Mouse (Mus musculus) forebrain, embryonic 13.5 days (tissue): ENCODE measurements around the gene Prok1. TPM values are rescaled to one million over a fixed set of nuclear protein-coding genes. Genes with fewer than 3 reads are reported as not detected.
A peak's percentile ranks its signal among the peaks of the same experiment; 100 is the strongest.

Source experiments
- ATAC-seq: fragments of 200-750 bp; cut with Nextera tagmentation; 2 replicates; pipeline ENCODE4 v1.8.0; 2017
- H3K27ac ChIP-seq: fragments of 300-500 bp; sonication (generic); 2 replicates; pipeline ENCODE4 v1.5.1; 2015; ENCODE audit warnings: inconsistent platforms, mild to moderate bottlenecking, moderate library complexity
- H3K27me3 ChIP-seq: fragments of 300-500 bp; sonication (generic); 2 replicates; pipeline ENCODE4 v1.6.1; 2015; ENCODE audit warnings: mild to moderate bottlenecking, inconsistent platforms
- H3K36me3 ChIP-seq: fragments of 300-500 bp; sonication (generic); 2 replicates; pipeline ENCODE4 v1.6.1; 2015; ENCODE audit warnings: mild to moderate bottlenecking, inconsistent platforms; ENCODE audit not compliant: poor library complexity, severe bottlenecking
- H3K4me1 ChIP-seq: fragments of 300-500 bp; sonication (generic); 2 replicates; pipeline ENCODE4 v1.6.1; 2015; ENCODE audit warnings: inconsistent platforms
- H3K4me2 ChIP-seq: fragments of 300-500 bp; sonication (generic); 2 replicates; pipeline ENCODE4 v1.6.1; 2015; ENCODE audit warnings: inconsistent platforms, mild to moderate bottlenecking, moderate library complexity
- H3K4me3 ChIP-seq: fragments of 300-500 bp; sonication (generic); 2 replicates; pipeline ENCODE4 v1.5.1; 2015; ENCODE audit warnings: mild to moderate bottlenecking, inconsistent platforms
- H3K9ac ChIP-seq: fragments of 300-500 bp; sonication (generic); 2 replicates; pipeline ENCODE4 v1.6.1; 2015; ENCODE audit warnings: mild to moderate bottlenecking, inconsistent platforms
- H3K9me3 ChIP-seq: fragments of 300-500 bp; sonication (generic); replicated peaks from 2 replicates; pipeline ENCODE4 v1.6.1; 2016; ENCODE audit warnings: inconsistent platforms
- WGBS: fragments of 180-500 bp; shearing (Covaris S2); methylation state at CpG from one replicate; pipeline ENCODE4 v1.1.7; 2015; 5-methylcytosine and 5-hydroxymethylcytosine counted together
- polyA plus RNA-seq: library from polyadenylated mRNA; unstranded; fragments of >200 nt; fragmentation: Nextera tagmentation; extraction: Ambion mirVana; gene quantifications from 2 replicates; pipeline ENCODE4 v1.2.1, GENCODE M21; 2015

Prok1 gene
- polyA plus RNA-seq, 1 experiment from 2014 or later: not detected

DNA sequence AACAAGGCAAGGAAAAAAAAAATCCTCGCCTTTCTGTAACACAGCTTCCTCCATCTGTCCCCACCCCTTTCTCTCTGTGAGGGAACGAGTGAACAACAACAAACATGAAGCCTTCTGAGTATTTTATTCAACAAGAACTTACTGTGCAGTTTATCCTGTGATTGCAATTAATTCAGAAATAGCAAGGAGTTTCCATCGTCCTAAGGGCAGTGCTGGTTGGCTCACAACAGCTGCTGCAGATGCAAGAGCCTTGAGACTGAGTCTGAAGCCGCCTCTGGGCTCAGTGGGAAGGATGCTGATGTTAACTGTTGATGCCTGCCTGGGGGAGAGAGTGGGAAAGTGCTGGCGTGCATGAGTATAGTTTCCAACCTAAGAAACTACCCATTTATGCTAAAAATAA is 18.4 kb upstream of the Prok1 start:
- Histone ChIP-seq H3K27me3 (no peaks in the 10 kb centered on the region), H3K27ac (no peak overlapping the region), H3K9me3 (no peaks in the 10 kb centered on the region), H3K4me2 (no peak overlapping the region), H3K4me3 (no peak overlapping the region), H3K4me1 (peaks cover 15% of the 10 kb centered on the region), H3K9ac (no peak overlapping the region), H3K36me3 (no peaks in the 10 kb centered on the region)
- WGBS: 68% methylated on average over 5 of the region's 5 CpGs
- ATAC-seq: no peak

DNA sequence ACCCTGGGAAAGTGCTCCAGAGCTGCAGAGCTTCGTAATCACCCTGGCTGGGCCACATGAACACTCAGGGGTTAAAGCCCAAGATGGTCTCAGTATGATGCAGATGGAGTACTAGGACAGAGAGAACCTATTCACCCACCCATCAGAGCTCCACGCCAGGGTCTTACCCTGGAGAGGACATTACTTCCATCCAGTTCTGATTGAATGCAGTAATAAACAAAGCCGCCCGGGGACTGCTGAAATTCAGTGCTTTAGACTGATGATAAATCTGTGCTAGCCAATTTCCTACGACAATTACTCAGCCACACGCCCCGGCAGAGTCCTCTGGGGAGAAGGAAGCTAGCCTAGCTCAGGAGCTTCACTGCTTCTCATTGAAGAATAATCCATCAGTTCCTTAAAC is 17.2 kb upstream of the Prok1 start:
- no peak for ATAC-seq
- Histone ChIP-seq H3K27me3 (no peaks in the 10 kb centered on the region), H3K4me1 (peaks cover 12% of the 10 kb centered on the region), H3K9ac (no peak overlapping the region), H3K27ac (no peak overlapping the region), H3K36me3 (no peaks in the 10 kb centered on the region), H3K4me3 (no peak overlapping the region), H3K9me3 (no peaks in the 10 kb centered on the region), H3K4me2 (no peak overlapping the region)
- 74% methylated on average over 7 of the region's 7 CpGs for WGBS

DNA sequence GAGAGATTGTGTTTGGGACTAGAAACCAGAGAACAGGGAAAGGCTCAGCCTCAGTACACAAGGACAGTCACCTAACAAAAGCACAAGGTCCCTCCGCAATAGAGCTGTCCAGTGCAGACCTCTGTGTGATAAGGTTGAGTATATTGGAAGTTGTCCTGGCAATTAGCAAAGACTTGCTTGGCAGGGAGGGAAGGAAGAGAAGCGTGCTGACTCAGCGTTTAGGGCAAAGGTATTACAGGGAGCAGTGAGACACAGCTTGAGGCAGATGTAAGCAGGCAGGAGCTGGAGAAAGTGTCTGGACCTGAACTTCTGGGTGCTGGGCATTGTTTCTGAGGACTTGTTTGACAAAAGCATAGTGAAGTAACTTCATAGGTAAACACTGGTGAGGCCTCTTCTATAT is 16.5 kb upstream of the Prok1 start:
- H3K27ac ChIP-seq: no peak overlapping the region
- H3K9ac ChIP-seq: no peak overlapping the region
- no peaks in the 10 kb centered on the region for H3K36me3 ChIP-seq
- WGBS: 91% methylated on average over 3 of the region's 3 CpGs
- no peak overlapping the region for H3K4me3 ChIP-seq
- H3K27me3 ChIP-seq: no peaks in the 10 kb centered on the region
- peaks cover 5% of the 10 kb centered on the region for H3K4me1 ChIP-seq
- no peak for ATAC-seq
- no peaks in the 10 kb centered on the region for H3K9me3 ChIP-seq
- no peak overlapping the region for H3K4me2 ChIP-seq

DNA sequence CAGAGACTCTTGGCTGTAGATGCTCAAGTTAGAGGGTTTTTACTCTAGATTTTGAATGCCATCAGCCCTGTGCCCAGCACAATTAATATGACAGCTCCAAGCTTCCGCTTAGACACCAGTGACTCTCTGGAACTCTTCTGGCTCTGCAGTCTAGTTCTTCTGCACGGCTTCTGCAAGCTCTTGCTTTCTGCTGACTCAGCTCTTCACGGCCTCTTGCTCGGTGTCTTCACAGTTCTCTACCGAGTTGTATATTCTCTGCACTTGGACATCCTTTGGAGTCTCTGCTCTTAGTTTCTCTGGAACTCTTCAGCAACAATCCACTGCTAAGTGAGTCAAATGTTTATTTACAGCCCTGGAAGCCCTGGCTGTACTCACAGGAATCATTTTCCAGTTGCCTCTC is 14.4 kb upstream of the Prok1 start:
- Histone ChIP-seq H3K27me3 (no peaks in the 10 kb centered on the region), H3K27ac (no peak overlapping the region), H3K4me1 (no peaks in the 10 kb centered on the region), H3K9ac (no peak overlapping the region), H3K9me3 (no peaks in the 10 kb centered on the region), H3K4me3 (no peak overlapping the region), H3K36me3 (no peaks in the 10 kb centered on the region), H3K4me2 (no peak overlapping the region)
- no peak for ATAC-seq
- WGBS: 89% methylated on average over 5 of the region's 5 CpGs

DNA sequence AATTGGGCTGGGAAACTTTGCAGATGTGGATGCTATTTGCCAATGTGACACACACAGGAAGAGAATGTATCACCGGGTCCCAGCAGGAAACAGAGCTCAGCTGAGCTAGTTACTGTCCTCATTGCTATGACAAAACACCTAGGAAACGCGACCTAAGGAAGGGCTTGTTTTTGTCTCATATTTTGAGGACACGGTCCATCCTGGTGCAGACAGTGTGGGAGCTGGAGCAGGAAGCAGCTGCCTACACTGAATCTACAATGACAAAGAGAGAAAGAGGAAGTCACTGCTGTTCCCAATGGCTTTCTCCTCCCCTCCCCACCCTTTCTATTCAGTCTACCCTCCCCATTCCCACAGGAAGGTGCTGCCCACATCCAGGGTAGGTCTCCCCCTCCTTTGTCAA is 12.5 kb upstream of the Prok1 start:
- Histone ChIP-seq H3K9me3 (no peaks in the 10 kb centered on the region), H3K9ac (no peak overlapping the region), H3K4me3 (no peak overlapping the region), H3K4me2 (no peak overlapping the region), H3K4me1 (no peaks in the 10 kb centered on the region), H3K36me3 (no peaks in the 10 kb centered on the region), H3K27ac (no peak overlapping the region), H3K27me3 (no peaks in the 10 kb centered on the region)
- ATAC-seq: no peak
- WGBS: 86% methylated on average over 4 of the region's 4 CpGs

DNA sequence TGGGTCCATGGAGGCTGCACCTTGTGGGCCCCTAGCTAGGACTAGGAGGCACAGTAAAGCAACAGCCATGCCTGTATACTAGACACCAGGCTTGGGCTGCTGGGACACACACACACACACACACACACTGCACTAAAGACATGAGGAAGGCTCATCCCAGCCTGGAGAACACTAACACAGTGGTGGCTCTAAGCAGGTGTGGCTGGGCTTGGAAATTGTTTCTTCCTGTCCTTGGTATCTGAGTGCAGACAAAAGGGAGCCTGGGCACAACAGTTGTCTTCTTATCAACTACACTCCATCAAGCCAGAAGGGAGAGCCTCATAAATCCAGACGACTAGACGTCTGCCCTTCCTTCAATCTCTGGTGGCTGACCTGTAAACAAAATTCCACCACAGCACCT is 10.8 kb upstream of the Prok1 start:
- Histone ChIP-seq H3K4me1 (no peaks in the 10 kb centered on the region), H3K4me2 (no peak overlapping the region), H3K9me3 (no peaks in the 10 kb centered on the region), H3K4me3 (no peak overlapping the region), H3K36me3 (no peaks in the 10 kb centered on the region), H3K27ac (no peak overlapping the region), H3K27me3 (no peaks in the 10 kb centered on the region), H3K9ac (no peak overlapping the region)
- WGBS: 80% methylated on average over 2 of the region's 2 CpGs
- no peak for ATAC-seq

DNA sequence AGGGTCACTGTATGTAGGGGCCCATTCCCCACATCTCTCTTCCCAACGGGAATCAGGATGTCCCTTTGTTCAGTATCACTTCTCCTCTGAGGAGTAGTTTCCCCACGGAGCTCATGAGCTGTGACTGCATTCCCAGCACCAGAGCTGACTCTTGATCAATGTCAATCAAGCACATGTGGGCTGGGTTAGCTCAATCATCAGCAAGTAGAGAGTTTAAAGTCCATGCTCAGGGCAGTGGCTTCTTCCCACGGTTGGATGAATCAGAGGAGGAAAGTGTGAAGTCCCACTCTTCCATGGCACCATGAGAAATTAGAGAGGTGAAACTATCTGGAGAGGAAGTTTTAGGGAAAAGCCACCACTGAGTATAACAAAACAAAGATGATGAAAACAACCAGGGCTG is 9.5 kb upstream of the Prok1 start:
- no peak for ATAC-seq
- 73% methylated on average over 3 of the region's 3 CpGs for WGBS
- no peaks in the 10 kb centered on the region for H3K4me1 ChIP-seq
- H3K36me3 ChIP-seq: no peaks in the 10 kb centered on the region
- H3K9me3 ChIP-seq: no peaks in the 10 kb centered on the region
- no peak overlapping the region for H3K4me3 ChIP-seq
- no peak overlapping the region for H3K9ac ChIP-seq
- H3K27ac ChIP-seq: no peak overlapping the region
- no peak overlapping the region for H3K4me2 ChIP-seq
- 0 out of 2 replicates have a peak, but pooled peaks cover 3% of the 10 kb centered on the region for H3K27me3 ChIP-seq

DNA sequence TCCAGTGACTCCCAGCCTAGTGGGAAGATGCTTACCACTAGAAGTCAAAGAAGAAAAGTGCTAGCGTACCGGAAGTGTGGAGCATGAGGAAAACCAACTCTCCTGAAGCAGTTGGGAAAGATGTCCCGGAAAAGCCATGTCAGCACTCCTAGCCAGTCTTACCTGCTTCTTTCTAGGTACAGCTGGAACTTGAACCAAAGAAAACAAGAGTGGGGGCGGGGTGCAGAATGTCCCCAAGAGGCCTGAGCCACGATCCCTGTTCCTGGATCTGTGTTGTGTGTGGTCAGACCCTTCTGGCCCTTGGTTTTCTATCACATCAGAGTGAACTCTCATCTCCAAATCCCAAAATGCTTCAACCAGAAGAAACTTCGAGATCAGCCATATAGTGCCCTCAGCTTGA is 7.4 kb upstream of the Prok1 start:
- Histone ChIP-seq H3K9ac (no peak overlapping the region), H3K36me3 (no peaks in the 10 kb centered on the region), H3K27me3 (0 out of 2 replicates have a peak, but pooled peaks cover 3% of the 10 kb centered on the region), H3K4me3 (no peak overlapping the region), H3K9me3 (no peaks in the 10 kb centered on the region), H3K4me2 (no peak overlapping the region), H3K27ac (no peak overlapping the region), H3K4me1 (peaks cover 3% of the 10 kb centered on the region)
- WGBS: 68% methylated on average over 6 of the region's 6 CpGs
- no peak for ATAC-seq

DNA sequence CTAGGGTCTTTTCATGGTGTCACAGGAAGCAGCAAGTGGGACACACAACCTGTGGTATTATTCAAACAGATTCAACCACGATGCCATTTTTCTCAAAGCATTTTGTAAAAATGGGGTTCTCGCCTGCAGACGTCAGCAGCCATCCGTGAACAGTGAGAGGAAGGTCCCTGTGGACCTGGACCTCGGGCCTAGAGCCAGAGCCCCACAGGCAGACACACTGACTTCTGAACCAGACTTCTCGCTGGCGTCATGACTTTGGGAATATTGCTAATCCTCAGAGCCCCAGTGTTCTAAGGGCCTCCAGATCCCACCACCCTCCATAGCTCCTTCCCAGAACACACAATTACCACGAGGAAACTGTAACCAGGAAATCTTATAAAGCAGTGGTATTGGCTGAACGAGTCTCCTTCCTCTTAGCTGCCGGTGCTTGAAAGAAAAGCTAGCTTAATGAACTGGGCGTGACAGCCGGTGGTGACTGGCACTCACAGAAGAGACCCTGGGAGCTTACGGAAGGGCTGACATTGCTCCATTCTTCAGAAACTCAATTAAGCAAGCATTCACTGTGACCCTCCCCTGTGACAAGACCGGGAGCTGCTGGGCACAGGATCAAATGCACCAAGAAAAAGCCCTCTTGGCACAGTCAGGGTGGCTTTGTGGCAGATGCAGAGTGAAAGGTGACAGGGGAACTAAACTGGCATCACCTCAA is 2.0 kb upstream of the Prok1 start:
- H3K4me1 ChIP-seq: peaks cover 11% of the 10 kb centered on the region
- H3K4me2 ChIP-seq: peak overlapping the region; percentile 37
- no peak overlapping the region for H3K4me3 ChIP-seq
- H3K27me3 ChIP-seq: peaks cover 21% of the 10 kb centered on the region; the same call in 1 of the 2 replicates
- no peak overlapping the region for H3K27ac ChIP-seq
- H3K9me3 ChIP-seq: no peaks in the 10 kb centered on the region
- 15% methylated on average over 14 of the region's 14 CpGs for WGBS
- H3K9ac ChIP-seq: no peak overlapping the region
- ATAC-seq: peak; percentile 71
- H3K36me3 ChIP-seq: no peaks in the 10 kb centered on the region

DNA sequence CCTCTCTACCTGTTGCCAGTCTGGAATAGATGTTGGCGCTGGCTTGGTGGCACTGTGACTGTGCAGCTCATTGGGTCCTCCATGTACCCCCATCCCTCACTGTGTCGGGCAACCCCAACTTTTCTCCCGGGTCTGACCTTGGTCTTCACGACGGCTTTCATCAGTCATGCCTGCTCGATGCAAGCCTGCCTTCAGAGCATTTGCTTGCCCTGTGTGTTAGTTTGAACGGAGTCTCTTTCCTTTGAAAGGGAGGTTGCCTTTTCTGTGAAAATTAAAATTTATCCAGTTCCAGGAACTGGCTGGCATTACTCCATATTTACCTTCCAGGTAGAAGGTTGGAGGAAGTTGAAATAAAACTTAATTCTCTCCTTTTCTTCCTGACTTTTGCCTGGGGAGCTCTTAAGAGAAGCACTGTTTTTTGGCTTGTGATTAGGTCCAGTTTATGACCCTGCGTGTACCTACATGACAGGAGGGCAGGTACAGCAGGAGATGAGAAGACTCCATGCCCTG is 981 bp downstream of the Prok1 start:
- Histone ChIP-seq H3K4me3 (no peak overlapping the region), H3K36me3 (no peaks in the 10 kb centered on the region), H3K4me1 (peaks cover 11% of the 10 kb centered on the region), H3K9me3 (no peaks in the 10 kb centered on the region), H3K9ac (no peak overlapping the region), H3K27ac (no peak overlapping the region), H3K4me2 (no peak overlapping the region), H3K27me3 (peaks cover 17% of the 10 kb centered on the region; the same call in 1 of the 2 replicates)
- no peak for ATAC-seq
- 84% methylated on average over 8 of the region's 8 CpGs for WGBS

DNA sequence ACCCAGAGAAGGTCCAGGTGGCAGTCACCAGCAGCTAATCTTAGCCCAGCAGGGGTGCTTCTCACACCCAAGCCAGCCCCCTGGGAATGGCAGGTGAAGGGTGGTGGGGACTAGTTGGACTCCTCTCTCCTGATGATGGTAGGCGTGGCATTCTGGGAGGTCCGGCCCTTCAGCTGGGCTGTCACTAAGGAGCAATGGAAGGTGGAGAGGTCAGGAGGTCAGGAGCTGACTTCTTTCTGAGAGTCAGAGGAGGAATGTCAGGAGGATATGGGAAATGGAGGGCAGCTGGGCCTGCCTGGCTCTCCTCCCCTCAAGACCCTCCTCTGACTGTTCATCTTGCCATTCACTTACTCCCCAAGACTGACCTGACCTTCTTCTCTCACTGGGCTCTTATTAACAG is 1.5 kb downstream of the Prok1 start:
- Histone ChIP-seq H3K4me2 (no peak overlapping the region), H3K36me3 (no peaks in the 10 kb centered on the region), H3K27me3 (peaks cover 17% of the 10 kb centered on the region; the same call in 1 of the 2 replicates), H3K27ac (no peak overlapping the region), H3K9ac (no peak overlapping the region), H3K9me3 (no peaks in the 10 kb centered on the region), H3K4me3 (no peak overlapping the region), H3K4me1 (peaks cover 11% of the 10 kb centered on the region)
- 63% methylated on average over 2 of the region's 2 CpGs for WGBS
- no peak for ATAC-seq

DNA sequence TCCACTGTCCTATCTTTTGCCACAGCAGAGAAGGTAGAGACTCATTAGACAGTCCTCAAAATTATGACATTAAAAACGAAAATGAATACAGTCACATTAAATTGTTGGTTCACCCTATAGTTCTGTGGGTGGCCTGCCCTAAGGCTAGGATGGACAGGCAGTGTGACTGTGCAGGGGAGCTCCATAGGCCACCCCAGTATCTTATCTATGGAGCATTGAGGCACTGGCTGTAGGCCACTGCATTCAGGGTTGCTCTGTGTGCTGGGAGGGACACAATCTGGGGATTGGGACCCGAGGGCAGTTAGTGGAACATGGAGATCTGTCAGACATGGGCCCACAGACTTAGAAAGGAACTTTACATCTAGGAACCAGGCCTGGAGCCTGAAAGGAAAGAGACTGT is 5.6 kb downstream of the Prok1 start:
- no peak overlapping the region for H3K27ac ChIP-seq
- no peak overlapping the region for H3K4me3 ChIP-seq
- no peaks in the 10 kb centered on the region for H3K36me3 ChIP-seq
- H3K27me3 ChIP-seq: 0 out of 2 replicates have a peak, but pooled peaks cover 2% of the 10 kb centered on the region
- no peak overlapping the region for H3K4me2 ChIP-seq
- WGBS: 28% methylated on average over 2 of the region's 2 CpGs
- H3K9me3 ChIP-seq: no peaks in the 10 kb centered on the region
- no peaks in the 10 kb centered on the region for H3K4me1 ChIP-seq
- peak; percentile 51 for ATAC-seq
- H3K9ac ChIP-seq: no peak overlapping the region

DNA sequence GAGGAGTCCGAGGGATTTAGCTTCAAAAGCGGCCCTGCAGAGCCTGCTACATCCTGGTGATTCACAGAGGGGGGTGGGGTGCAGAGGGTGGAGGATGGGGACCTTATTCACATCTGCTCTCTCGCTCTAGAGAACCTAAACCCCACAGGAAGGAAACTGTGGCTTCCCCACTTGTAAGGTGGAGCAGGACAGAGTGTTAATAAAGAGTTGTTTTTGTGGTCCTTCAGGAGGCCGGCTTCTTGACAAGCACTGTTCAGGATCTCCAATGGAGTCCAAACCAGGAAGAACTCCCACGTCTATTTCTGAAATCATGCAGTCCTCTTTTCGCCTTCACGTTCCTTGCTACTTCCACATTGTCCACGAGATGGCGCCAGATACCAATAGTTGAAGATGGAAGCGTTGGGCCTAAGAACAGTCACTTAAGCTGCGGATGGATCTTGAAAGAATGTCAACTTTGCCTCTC is 6.1 kb downstream of the Prok1 start:
- H3K4me2 ChIP-seq: 0 out of 2 replicates have a peak overlapping the region, but pooled peaks have one; percentile 25
- peak; percentile 76 for ATAC-seq
- no peaks in the 10 kb centered on the region for H3K4me1 ChIP-seq
- H3K9me3 ChIP-seq: no peaks in the 10 kb centered on the region
- no peak overlapping the region for H3K4me3 ChIP-seq
- H3K9ac ChIP-seq: peak overlapping the region; percentile 40; the same call in 1 of the 2 replicates
- no peak overlapping the region for H3K27ac ChIP-seq
- H3K27me3 ChIP-seq: no peaks in the 10 kb centered on the region
- 7% methylated on average over 11 of the region's 11 CpGs for WGBS
- no peaks in the 10 kb centered on the region for H3K36me3 ChIP-seq
